23 mouse cellular contexts compared by ENCODE assay signal in genomic region chr8:91669461-91670071, GRCm38 (mm10).
DNase-seq lines count a peak whose midpoint lies in the region; ATAC-seq and TF ChIP-seq lines count a peak whose summit lies in the region.
"Had no signal": no experiment of that assay in that cellular context is flagged by ENCODE, and none has a peak within 500 bp of the region (broad histone marks: within the 10 kb centered on the region; RNA-seq: fewer than 3 reads in every experiment).

No protein-coding gene starts in this region.

- TF ChIP-seq CTCF in brain, embryonic 14.5 days (IDR thresholded peaks at IDR 0.05; ENCODE audit: borderline replicate concordance, extremely low read depth, insufficient read depth, insufficient read length), result no peak

- DNase-seq in hindbrain, embryonic 14.5 days (ENCODE audit: low spot score), result peak; percentile 46
- peak; percentile 88 for DNase-seq in brain, embryonic 14.5 days (ENCODE audit: low read depth)
- DNase-seq in midbrain, embryonic 14.5 days, result peak; percentile 80
- no peak for DNase-seq in adrenal gland, adult 2 months
- DNase-seq in left cerebral cortex, postnatal 14 days (ENCODE audit: low spot score in 2 of 2), result no peak
- DNase-seq: adrenal gland, postnatal 36 days; cerebellum, adult 11 months; cerebellum, adult 8-10 months; embryo, embryonic 11 days; gastrocnemius, postnatal 10 days; heart, adult 18-20 months; heart, postnatal 14 days had no signal

- no peak for TF ChIP-seq POLR2A in brain, embryonic 14.5 days (IDR thresholded peaks at IDR 0.05; ENCODE audit: borderline replicate concordance, extremely low read depth, insufficient read depth, insufficient read length, poor library complexity, severe bottlenecking)

- ATAC-seq in forebrain, embryonic 15.5 days (replicated peaks), result 0 out of 2 replicates have a peak, but pooled peaks have one; percentile 26
- ATAC-seq in forebrain, embryonic 13.5 days, result no peak
- ATAC-seq in hindbrain, embryonic 14.5 days (ENCODE audit: low FRiP score), result no peak
- no peak for ATAC-seq in hindbrain, embryonic 13.5 days (ENCODE audit: low FRiP score)
- ATAC-seq in midbrain, embryonic 14.5 days (ENCODE audit: low FRiP score, low TSS enrichment), result peak; percentile 67; the same call in 1 of the 2 replicates
- ATAC-seq: activated CD4-positive, CD25-positive, alpha-beta regulatory T cell, adult 4 months; intestine, embryonic 16.5 days; Patski had no signal

- H3K9ac ChIP-seq in forebrain, embryonic 15.5 days (replicated peaks), result no peak overlapping the region
- no peak overlapping the region for H3K9ac ChIP-seq in forebrain, embryonic 13.5 days
- H3K9ac ChIP-seq in hindbrain, embryonic 14.5 days, result no peak overlapping the region
- H3K9ac ChIP-seq in hindbrain, embryonic 13.5 days, result no peak overlapping the region
- no peak overlapping the region for H3K9ac ChIP-seq in midbrain, embryonic 14.5 days (replicated peaks; ENCODE audit: low read length)
- H3K9ac ChIP-seq: embryonic facial prominence, embryonic 15.5 days; heart, embryonic 15.5 days had no signal

- no peak overlapping the region for H3K27ac ChIP-seq in forebrain, embryonic 15.5 days (replicated peaks)
- no peak overlapping the region for H3K27ac ChIP-seq in forebrain, embryonic 13.5 days
- H3K27ac ChIP-seq in hindbrain, embryonic 14.5 days, result no peak overlapping the region
- H3K27ac ChIP-seq in hindbrain, embryonic 13.5 days, result no peak overlapping the region
- peak overlapping the region; percentile 49; the same call in 1 of the 2 replicates for H3K27ac ChIP-seq in midbrain, embryonic 14.5 days (replicated peaks; ENCODE audit: low read depth, low read length)
- H3K27ac ChIP-seq: embryonic facial prominence, embryonic 15.5 days; heart, embryonic 15.5 days had no signal

- no peaks in the 10 kb centered on the region for H3K36me3 ChIP-seq in forebrain, embryonic 15.5 days
- H3K36me3 ChIP-seq in forebrain, embryonic 13.5 days (ENCODE audit: poor library complexity, severe bottlenecking), result peaks cover 6% of the 10 kb centered on the region; the same call in 1 of the 2 replicates
- no peaks in the 10 kb centered on the region for H3K36me3 ChIP-seq in hindbrain, embryonic 14.5 days (replicated peaks; ENCODE audit: control insufficient read depth, insufficient read depth)
- no peaks in the 10 kb centered on the region; the same call in 1 of the 2 replicates for H3K36me3 ChIP-seq in hindbrain, embryonic 13.5 days
- H3K36me3 ChIP-seq in midbrain, embryonic 14.5 days (ENCODE audit: control insufficient read depth, insufficient read depth, low read length), result 0 out of 2 replicates have a peak, but pooled peaks cover 6% of the 10 kb centered on the region

- no peak overlapping the region for H3K4me2 ChIP-seq in forebrain, embryonic 15.5 days (replicated peaks)
- H3K4me2 ChIP-seq in forebrain, embryonic 13.5 days, result no peak overlapping the region
- no peak overlapping the region for H3K4me2 ChIP-seq in hindbrain, embryonic 14.5 days (replicated peaks)
- H3K4me2 ChIP-seq in hindbrain, embryonic 13.5 days, result no peak overlapping the region
- H3K4me2 ChIP-seq in midbrain, embryonic 14.5 days (ENCODE audit: low read length), result peak overlapping the region; percentile 19
- H3K4me2 ChIP-seq: embryonic facial prominence, embryonic 15.5 days; heart, embryonic 11.5 days; heart, embryonic 15.5 days had no signal

- no peak overlapping the region for H3K4me3 ChIP-seq in forebrain, embryonic 15.5 days
- H3K4me3 ChIP-seq in forebrain, embryonic 13.5 days, result no peak overlapping the region
- H3K4me3 ChIP-seq in hindbrain, embryonic 14.5 days (replicated peaks; ENCODE audit: low read length), result no peak overlapping the region
- H3K4me3 ChIP-seq in hindbrain, embryonic 13.5 days, result no peak overlapping the region
- H3K4me3 ChIP-seq in midbrain, embryonic 14.5 days (replicated peaks; ENCODE audit: low read depth, low read length), result no peak overlapping the region
- H3K4me3 ChIP-seq: embryonic facial prominence, embryonic 15.5 days; erythroblast, embryonic 14.5 days; forebrain, embryonic 10.5 days; heart, embryonic 15.5 days had no signal

- no peaks in the 10 kb centered on the region for H3K9me3 ChIP-seq in forebrain, embryonic 15.5 days
- H3K9me3 ChIP-seq in forebrain, embryonic 13.5 days (replicated peaks), result no peaks in the 10 kb centered on the region
- no peaks in the 10 kb centered on the region for H3K9me3 ChIP-seq in hindbrain, embryonic 14.5 days (ENCODE audit: control insufficient read depth, low read length)
- no peaks in the 10 kb centered on the region for H3K9me3 ChIP-seq in hindbrain, embryonic 13.5 days
- no peaks in the 10 kb centered on the region for H3K9me3 ChIP-seq in midbrain, embryonic 14.5 days (ENCODE audit: control insufficient read depth, low read length)
- H3K9me3 ChIP-seq: embryonic facial prominence, embryonic 15.5 days; forebrain, embryonic 10.5 days; heart, embryonic 15.5 days had no signal

- intact Hi-C loops in left cerebral cortex, postnatal 14 days (cut with DNase I), result no loop called here

- peaks cover 19% of the 10 kb centered on the region for H3K4me1 ChIP-seq in forebrain, embryonic 15.5 days
- peaks cover 16% of the 10 kb centered on the region for H3K4me1 ChIP-seq in forebrain, embryonic 13.5 days
- H3K4me1 ChIP-seq in hindbrain, embryonic 14.5 days (replicated peaks; ENCODE audit: control insufficient read depth, insufficient read depth, low read length), result peaks cover 8% of the 10 kb centered on the region
- peaks cover 43% of the 10 kb centered on the region for H3K4me1 ChIP-seq in hindbrain, embryonic 13.5 days (replicated peaks)
- peaks cover 34% of the 10 kb centered on the region for H3K4me1 ChIP-seq in midbrain, embryonic 14.5 days (ENCODE audit: control insufficient read depth, insufficient read depth, low read length)
- H3K4me1 ChIP-seq: embryonic facial prominence, embryonic 15.5 days; heart, embryonic 15.5 days had no signal

- no peaks in the 10 kb centered on the region for H3K27me3 ChIP-seq in forebrain, embryonic 15.5 days
- peaks cover 18% of the 10 kb centered on the region for H3K27me3 ChIP-seq in forebrain, embryonic 13.5 days
- H3K27me3 ChIP-seq in hindbrain, embryonic 14.5 days (ENCODE audit: control insufficient read depth, insufficient read depth, low read length), result peaks cover 6% of the 10 kb centered on the region; the same call in 1 of the 2 replicates
- peaks cover 46% of the 10 kb centered on the region for H3K27me3 ChIP-seq in hindbrain, embryonic 13.5 days
- H3K27me3 ChIP-seq in midbrain, embryonic 14.5 days (ENCODE audit: control insufficient read depth, insufficient read depth, low read length), result no peaks in the 10 kb centered on the region; the same call in 1 of the 2 replicates
- H3K27me3 ChIP-seq: embryonic facial prominence, embryonic 15.5 days; heart, embryonic 15.5 days; Patski had no signal

- WGBS in forebrain, embryonic 15.5 days, result 33% methylated on average over 16 of the region's 16 CpGs
- 37% methylated on average over 16 of the region's 16 CpGs for WGBS in forebrain, embryonic 13.5 days
- 37% methylated on average over 16 of the region's 16 CpGs for WGBS in hindbrain, embryonic 14.5 days
- WGBS in hindbrain, embryonic 13.5 days, result 52% methylated on average over 16 of the region's 16 CpGs
- WGBS in midbrain, embryonic 14.5 days, result 12% methylated on average over 16 of the region's 16 CpGs

Comparison
In these comparisons a context has a peak if more than half of its experiments do, and no peak if none do; other contexts are left out.
1. ATAC-seq: peak in forebrain, embryonic 15.5 days (single experiment) and midbrain, embryonic 14.5 days (single experiment); none in forebrain, embryonic 13.5 days (single experiment), hindbrain, embryonic 14.5 days (single experiment) and hindbrain, embryonic 13.5 days (single experiment).
2. DNase-seq: peak in hindbrain, embryonic 14.5 days (single experiment), brain, embryonic 14.5 days (single experiment) and midbrain, embryonic 14.5 days (single experiment); none in adrenal gland, adult 2 months (single experiment) and left cerebral cortex, postnatal 14 days (0 of 2).